Mouse (Mus musculus): ENCODE results near the gene Sorcs2.

DNA sequence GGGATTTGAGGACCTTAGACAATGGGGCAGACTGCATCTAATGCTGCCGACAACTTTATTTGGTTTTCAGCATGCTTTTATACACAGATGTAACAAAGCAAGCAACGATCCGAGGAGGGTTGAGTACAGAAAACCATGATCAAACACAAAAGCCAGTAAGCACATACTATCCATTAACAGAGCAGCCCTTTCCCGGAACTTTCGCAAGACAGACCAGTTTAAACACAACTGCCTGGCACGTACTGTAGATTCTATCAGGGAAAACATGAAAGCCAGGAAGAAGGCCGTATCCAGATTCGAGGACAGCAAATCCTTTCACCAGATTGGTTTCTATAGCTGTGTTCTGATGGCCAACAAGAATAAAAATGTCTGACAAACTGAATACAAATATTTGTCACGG is 82.8 kb downstream of the Sorcs2 start:
- no peak for TF ChIP-seq CTCF (IDR thresholded peaks at IDR 0.05; ENCODE audit: insufficient read depth, low read length)
- no peak for TF ChIP-seq POLR2A (IDR thresholded peaks at IDR 0.05; ENCODE audit: borderline replicate concordance, extremely low read depth, low read depth, low read length)

All from lung, adult 2 months (tissue).